ENCODE assay signal across 8 mouse cellular contexts in the genomic region with DNA sequence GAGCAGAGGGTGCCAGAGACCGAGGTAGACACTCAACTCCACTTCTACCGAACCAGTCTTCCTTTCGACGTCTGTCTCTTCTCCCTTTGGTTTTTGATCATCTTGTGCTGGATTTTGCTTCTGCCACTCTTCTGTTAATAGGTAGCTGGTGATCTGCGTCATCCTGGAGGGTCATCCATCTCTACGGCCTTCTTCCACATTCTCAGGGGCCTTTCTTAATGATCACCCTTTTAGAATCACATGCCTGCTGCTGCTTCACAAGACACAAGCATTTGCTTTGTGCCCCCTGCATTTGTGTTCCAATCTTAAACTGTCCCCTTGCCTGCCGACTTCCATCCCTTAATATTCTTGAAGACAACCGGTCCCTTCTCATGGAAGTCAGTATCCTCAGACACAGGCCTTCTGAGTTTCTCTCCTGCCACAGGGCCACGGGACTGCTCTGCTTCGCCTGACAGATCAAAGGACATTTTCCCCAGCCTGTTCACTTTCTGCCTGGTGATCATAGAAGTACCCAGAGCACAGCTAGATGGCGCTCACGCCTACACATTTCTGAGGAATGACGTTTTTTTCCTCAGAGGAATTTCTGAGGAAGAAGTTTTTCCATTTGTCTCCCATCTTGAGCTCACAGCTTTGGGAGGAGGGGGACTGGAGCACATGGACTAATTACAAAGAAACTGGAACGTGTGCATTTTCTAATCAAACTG.
DNase-seq lines count a peak whose midpoint lies in the region; ATAC-seq and TF ChIP-seq lines count a peak whose summit lies in the region.

No protein-coding gene starts in this region.

- WGBS in embryonic facial prominence, embryonic 11.5 days, result 27% methylated on average over 14 of the region's 14 CpGs
- 31% methylated on average over 14 of the region's 14 CpGs for WGBS in heart, embryonic 10.5 days
- 22% methylated on average over 14 of the region's 14 CpGs for WGBS in kidney, embryonic 16.5 days

- H3K36me3 ChIP-seq in embryonic facial prominence, embryonic 11.5 days (replicated peaks; ENCODE audit: control insufficient read depth, insufficient read depth, low read depth, low read length), result no peaks in the 10 kb centered on the region
- no peaks in the 10 kb centered on the region for H3K36me3 ChIP-seq in heart, embryonic 10.5 days
- no peaks in the 10 kb centered on the region for H3K36me3 ChIP-seq in kidney, embryonic 16.5 days (ENCODE audit: insufficient read depth, low read length)
- H3K36me3 ChIP-seq in testis, adult 2 months (ENCODE audit: control insufficient read depth, insufficient read depth, low read length), result no peaks in the 10 kb centered on the region

- TF ChIP-seq POLR2A in testis, adult 2 months (IDR thresholded peaks at IDR 0.05; ENCODE audit: control insufficient read depth, low read depth, low read length), result no peak

- H3K4me2 ChIP-seq in embryonic facial prominence, embryonic 11.5 days (ENCODE audit: low read depth, low read length), result no peak overlapping the region
- H3K4me2 ChIP-seq in kidney, embryonic 16.5 days (replicated peaks; ENCODE audit: low read depth, low read length), result no peak overlapping the region

- H3K27me3 ChIP-seq in embryonic facial prominence, embryonic 11.5 days (ENCODE audit: control insufficient read depth, insufficient read depth, low read length), result no peaks in the 10 kb centered on the region
- peaks cover 56% of the 10 kb centered on the region for H3K27me3 ChIP-seq in heart, embryonic 10.5 days (ENCODE audit: insufficient read depth, poor library complexity, severe bottlenecking)
- 0 out of 2 replicates have a peak, but pooled peaks cover 2% of the 10 kb centered on the region for H3K27me3 ChIP-seq in kidney, embryonic 16.5 days (ENCODE audit: insufficient read depth, low read length)
- H3K27me3 ChIP-seq in testis, adult 2 months (ENCODE audit: control insufficient read depth, insufficient read depth, low read length), result no peaks in the 10 kb centered on the region

- no peak for ATAC-seq in embryonic facial prominence, embryonic 11.5 days (replicated peaks; ENCODE audit: insufficient number of reproducible peaks, low FRiP score, low TSS enrichment, low read depth)
- ATAC-seq in kidney, embryonic 16.5 days (ENCODE audit: low FRiP score, low TSS enrichment), result peak; percentile 86

- peak in 1 of 2 experiments; percentile 49 for DNase-seq in layer of hippocampus, adult 2 months (ENCODE audit: low spot score in 2 of 2)
- no peak for DNase-seq in layer of hippocampus, adult 9-10 months (ENCODE audit: low spot score)
- DNase-seq in adrenal gland, postnatal 10 days, result peak; percentile 74
- DNase-seq in embryonic facial prominence, embryonic 11.5 days (ENCODE audit: low spot score), result peak; percentile 93
- DNase-seq in heart, embryonic 10.5 days (ENCODE audit: low spot score), result peak; percentile 79
- peak; percentile 83 for DNase-seq in lung, postnatal 10 days

- peak; percentile 84 for TF ChIP-seq CTCF in layer of hippocampus, adult 2 months (conservative IDR thresholded peaks at IDR 0.05)
- TF ChIP-seq CTCF in testis, adult 2 months (IDR thresholded peaks at IDR 0.05; ENCODE audit: control insufficient read depth, insufficient read depth, insufficient replicate concordance, low read depth, low read length), result peak; percentile 28; the same call in 1 of the 2 replicates

- no peak overlapping the region for H3K4me3 ChIP-seq in layer of hippocampus, adult 2 months
- H3K4me3 ChIP-seq in embryonic facial prominence, embryonic 11.5 days (ENCODE audit: low read depth, low read length), result no peak overlapping the region
- no peak overlapping the region for H3K4me3 ChIP-seq in heart, embryonic 10.5 days
- no peak overlapping the region for H3K4me3 ChIP-seq in kidney, embryonic 16.5 days (ENCODE audit: low read length)
- no peak overlapping the region for H3K4me3 ChIP-seq in testis, adult 2 months (ENCODE audit: control insufficient read depth, low read depth, low read length)

- no peak overlapping the region for H3K9ac ChIP-seq in embryonic facial prominence, embryonic 11.5 days (replicated peaks; ENCODE audit: low read length)
- no peak overlapping the region for H3K9ac ChIP-seq in kidney, embryonic 16.5 days (replicated peaks; ENCODE audit: low read length)

- no peak overlapping the region for H3K27ac ChIP-seq in layer of hippocampus, adult 2 months
- H3K27ac ChIP-seq in embryonic facial prominence, embryonic 11.5 days (replicated peaks; ENCODE audit: low read depth, low read length), result no peak overlapping the region
- peak overlapping the region; percentile 19; the same call in 1 of the 2 replicates for H3K27ac ChIP-seq in heart, embryonic 10.5 days
- H3K27ac ChIP-seq in kidney, embryonic 16.5 days (ENCODE audit: low read length), result no peak overlapping the region
- peak overlapping the region; percentile 37; the same call in 1 of the 2 replicates for H3K27ac ChIP-seq in testis, adult 2 months (ENCODE audit: control insufficient read depth, insufficient read depth, low read depth, low read length)

- no peaks in the 10 kb centered on the region for H3K4me1 ChIP-seq in embryonic facial prominence, embryonic 11.5 days (ENCODE audit: control insufficient read depth, insufficient read depth, low read length)
- peaks cover 27% of the 10 kb centered on the region for H3K4me1 ChIP-seq in heart, embryonic 10.5 days
- peaks cover 8% of the 10 kb centered on the region; the same call in 1 of the 2 replicates for H3K4me1 ChIP-seq in kidney, embryonic 16.5 days (ENCODE audit: insufficient read depth, low read length)
- peaks cover 4% of the 10 kb centered on the region; the same call in 1 of the 2 replicates for H3K4me1 ChIP-seq in testis, adult 2 months (ENCODE audit: control insufficient read depth, insufficient read depth, low read length)

- no peaks in the 10 kb centered on the region for H3K9me3 ChIP-seq in embryonic facial prominence, embryonic 11.5 days (replicated peaks; ENCODE audit: control insufficient read depth, low read length)
- H3K9me3 ChIP-seq in heart, embryonic 10.5 days, result no peaks in the 10 kb centered on the region
- H3K9me3 ChIP-seq in kidney, embryonic 16.5 days (ENCODE audit: low read length), result no peaks in the 10 kb centered on the region

Comparison
In these comparisons a context has a peak if more than half of its experiments do, and no peak if none do; other contexts are left out.
1. H3K27ac ChIP-seq: peak in heart, embryonic 10.5 days (single experiment) and testis, adult 2 months (single experiment); none in layer of hippocampus, adult 2 months (single experiment), embryonic facial prominence, embryonic 11.5 days (single experiment) and kidney, embryonic 16.5 days (single experiment).